Mouse (Mus musculus): ENCODE measurements around the gene Phldb1. TPM values are rescaled to one million over a fixed set of nuclear protein-coding genes. Genes with fewer than 3 reads are reported as not detected.

The Phldb1 gene
- total RNA-seq, 2 experiments from 2014 or later: 71.8 to 86.4 TPM

DNA sequence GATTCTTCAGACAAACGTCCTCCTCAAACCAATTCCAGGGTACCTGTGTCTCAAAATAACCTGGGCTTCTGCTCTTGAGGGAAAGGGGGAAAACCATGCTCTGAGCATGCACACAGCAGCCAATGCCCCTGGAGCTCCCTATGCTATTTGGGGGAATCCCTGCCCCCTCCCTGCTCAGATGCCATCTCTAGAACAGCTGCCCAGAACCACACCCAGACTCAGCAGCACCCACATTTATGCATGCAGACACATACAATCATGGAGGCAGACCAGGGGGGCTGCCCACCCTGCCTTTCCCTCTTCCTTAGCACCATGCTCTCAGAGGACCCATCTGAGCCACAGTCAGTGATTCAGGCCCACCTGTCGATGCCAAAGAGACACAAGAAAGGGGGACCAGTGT, 21.4 kb downstream of the Phldb1 start:
- H3K27ac ChIP-seq: no peak overlapping the region
- TF ChIP-seq CTCF (conservative IDR thresholded peaks at IDR 0.05): no peak
- no peak overlapping the region for H3K4me3 ChIP-seq
- no peak for DNase-seq (ENCODE audit: low spot score in 2 of 2)

DNA sequence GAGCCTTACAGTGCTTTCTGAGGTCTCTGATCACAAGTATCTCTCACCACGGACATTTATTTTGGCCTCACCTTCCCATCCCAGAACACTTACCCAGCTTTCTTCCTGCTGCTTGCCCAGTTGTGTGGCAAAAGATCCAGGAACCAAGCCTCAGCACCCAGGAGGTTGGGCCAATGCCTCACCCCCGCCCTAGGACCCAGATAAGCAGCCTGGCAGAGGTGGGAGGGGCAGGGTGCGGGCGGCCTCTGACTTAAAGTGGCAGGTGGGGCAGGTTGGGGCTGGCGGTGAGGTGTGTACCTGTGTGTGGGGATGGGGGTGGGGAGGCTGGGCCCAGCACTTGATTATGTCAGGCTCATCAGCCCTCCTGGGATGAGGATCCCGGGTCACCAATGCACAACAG, 21.9 kb downstream of the Phldb1 start:
- no peak for DNase-seq (ENCODE audit: low spot score in 2 of 2)
- no peak for TF ChIP-seq CTCF (conservative IDR thresholded peaks at IDR 0.05)
- Histone ChIP-seq H3K27ac (no peak overlapping the region), H3K4me3 (no peak overlapping the region)

DNA sequence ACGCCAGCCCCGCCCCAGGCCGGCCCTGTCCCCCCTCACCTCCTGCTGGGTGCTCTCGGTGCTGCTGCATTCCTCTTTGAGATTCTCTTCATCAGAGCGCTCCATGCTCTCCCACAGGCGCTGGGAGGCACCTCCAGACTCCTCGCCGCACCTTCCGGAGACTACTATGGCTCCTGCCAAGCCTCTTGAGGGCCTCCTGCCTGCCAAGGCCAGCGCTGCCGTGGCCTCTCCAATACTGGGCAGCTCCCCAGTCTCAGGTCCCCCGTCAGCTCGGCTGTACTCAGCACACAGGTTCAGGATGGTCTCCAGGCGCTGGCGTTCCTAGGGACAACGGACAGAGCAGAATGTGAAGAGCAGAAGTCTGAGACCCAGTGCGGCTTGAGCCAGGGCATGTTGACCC, 23.4 kb downstream of the Phldb1 start:
- Histone ChIP-seq H3K27ac (no peak overlapping the region), H3K4me3 (no peak overlapping the region)
- TF ChIP-seq CTCF (conservative IDR thresholded peaks at IDR 0.05): no peak
- DNase-seq (ENCODE audit: low spot score in 2 of 2): no peak

DNA sequence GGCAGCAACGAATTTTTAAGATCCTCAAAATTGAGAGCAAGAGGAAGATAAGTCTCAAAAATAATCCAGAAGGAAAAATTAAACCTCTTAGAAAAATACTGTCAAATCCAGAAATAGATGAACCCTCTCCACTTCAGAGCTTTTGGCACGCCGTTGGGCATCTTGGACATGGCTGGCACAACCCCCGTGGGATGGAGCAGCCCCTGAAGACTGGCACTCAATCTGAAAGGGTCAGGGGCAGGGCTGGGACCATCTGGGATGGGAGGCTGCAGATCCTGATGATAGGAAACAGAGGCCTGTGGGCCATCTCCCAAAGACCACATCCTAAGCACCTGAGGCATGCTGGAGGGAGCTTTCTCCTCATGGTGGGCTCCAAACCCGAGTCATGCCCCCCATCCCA, 24.8 kb downstream of the Phldb1 start:
- no peak overlapping the region for H3K27ac ChIP-seq
- H3K4me3 ChIP-seq: no peak overlapping the region
- DNase-seq (ENCODE audit: low spot score in 2 of 2): no peak
- TF ChIP-seq CTCF (conservative IDR thresholded peaks at IDR 0.05): no peak

DNA sequence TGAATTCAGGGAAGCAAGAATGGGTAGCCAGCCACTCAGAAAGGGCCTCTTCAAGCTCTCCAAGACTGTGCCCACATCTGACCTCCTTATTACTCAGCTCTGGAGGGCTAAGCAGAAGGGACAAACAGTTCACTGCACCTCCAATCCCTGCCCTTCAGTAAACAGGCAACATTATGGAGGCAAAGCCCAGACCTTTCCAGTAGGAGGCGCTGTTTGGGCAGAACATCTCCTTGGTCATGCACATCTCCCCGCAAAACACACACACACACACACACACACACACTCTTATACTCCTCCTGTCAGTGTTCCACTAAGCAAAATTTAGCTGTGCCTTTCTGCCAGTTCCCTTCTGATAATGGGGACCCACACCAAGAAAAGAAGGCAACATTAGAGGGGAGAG, 25.4 kb downstream of the Phldb1 start:
- no peak for DNase-seq (ENCODE audit: low spot score in 2 of 2)
- no peak overlapping the region for H3K4me3 ChIP-seq
- no peak overlapping the region for H3K27ac ChIP-seq
- peak; percentile 65 for TF ChIP-seq CTCF (conservative IDR thresholded peaks at IDR 0.05)

DNA sequence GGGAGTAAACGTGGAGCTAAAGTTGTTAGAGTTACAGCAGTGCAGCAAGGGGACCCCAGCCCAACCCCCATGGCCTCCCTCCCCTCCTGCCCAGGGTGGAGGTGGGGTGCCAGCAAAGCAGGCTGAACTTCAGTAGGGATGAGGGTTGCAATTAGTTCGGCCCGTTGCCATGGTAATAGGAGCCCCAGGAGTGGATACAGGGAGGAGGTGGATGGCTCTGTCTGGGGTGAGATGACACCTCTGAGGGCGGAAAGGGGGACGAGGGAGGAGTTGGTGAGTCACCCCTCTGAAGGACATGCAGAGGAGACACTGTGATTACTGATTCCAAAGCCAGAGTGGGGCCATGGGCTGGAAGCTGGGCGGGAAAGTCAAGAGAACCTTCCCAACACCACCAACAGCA, 26.1 kb downstream of the Phldb1 start:
- Histone ChIP-seq H3K27ac (no peak overlapping the region), H3K4me3 (no peak overlapping the region)
- no peak for TF ChIP-seq CTCF (conservative IDR thresholded peaks at IDR 0.05)
- no peak for DNase-seq (ENCODE audit: low spot score in 2 of 2)

DNA sequence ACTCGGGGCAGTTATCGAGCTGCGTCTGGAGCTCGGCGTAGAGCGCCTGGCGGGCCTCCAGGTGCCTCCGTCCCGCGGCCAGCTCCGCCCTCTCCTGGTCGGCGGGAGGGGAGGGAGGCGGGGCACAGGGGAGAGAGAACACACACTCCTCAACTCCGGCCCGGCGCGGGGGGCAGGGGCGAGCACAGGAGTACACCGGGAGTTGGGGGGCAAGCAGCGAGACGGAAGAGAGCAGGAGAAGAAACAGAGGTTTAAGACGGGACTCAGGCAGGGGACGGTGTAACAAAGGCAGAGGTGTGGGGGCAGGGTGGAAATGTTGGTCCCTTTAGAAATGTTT, 26.6 kb downstream of the Phldb1 start:
- DNase-seq (ENCODE audit: low spot score in 2 of 2): peak in 1 of 2 experiments; percentile 27
- peak; percentile 38 for TF ChIP-seq CTCF (conservative IDR thresholded peaks at IDR 0.05)
- peak overlapping the region; percentile 46 for H3K4me3 ChIP-seq

DNA sequence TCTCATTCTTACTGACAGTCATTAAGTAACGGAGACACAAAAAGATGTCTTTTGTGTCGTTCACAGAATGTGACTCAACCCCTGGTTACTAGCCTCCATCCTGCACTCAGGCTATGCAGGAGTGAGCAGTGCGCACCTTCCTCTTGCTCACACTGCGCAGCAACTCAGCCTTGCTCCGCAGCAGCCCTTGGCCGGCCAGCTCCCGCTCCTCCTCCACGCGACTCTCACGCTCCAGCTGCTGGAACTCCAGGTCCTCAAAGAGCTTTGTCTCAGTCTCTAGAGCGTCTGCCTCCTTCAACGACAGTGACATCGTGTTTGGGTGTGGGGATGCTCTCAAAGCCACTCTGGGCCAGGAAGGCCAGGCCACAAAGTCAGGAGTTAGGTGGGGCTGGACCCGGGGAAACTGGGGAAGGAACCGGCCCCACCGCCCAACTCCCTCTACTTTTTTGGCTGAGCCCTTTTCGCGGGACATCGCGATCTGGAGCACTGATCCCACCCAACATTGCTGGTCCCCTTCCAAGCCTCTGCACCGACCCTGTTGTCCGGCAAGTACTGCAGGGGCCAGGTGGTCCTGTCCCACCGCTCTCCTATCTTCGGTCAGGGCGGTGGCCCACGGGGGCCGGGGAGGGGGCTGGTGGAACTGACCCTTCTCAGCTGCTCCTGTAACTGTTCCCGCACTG, 27.1 kb downstream of the Phldb1 start:
- Histone ChIP-seq H3K4me3 (peak overlapping the region; percentile 46), H3K27ac (no peak overlapping the region)
- no peak for DNase-seq (ENCODE audit: low spot score in 2 of 2)
- no peak for TF ChIP-seq CTCF (conservative IDR thresholded peaks at IDR 0.05)

More for the DNA sequence above, 26.6 kb downstream of the Phldb1 start:
- H3K27ac ChIP-seq: no peak overlapping the region

DNA sequence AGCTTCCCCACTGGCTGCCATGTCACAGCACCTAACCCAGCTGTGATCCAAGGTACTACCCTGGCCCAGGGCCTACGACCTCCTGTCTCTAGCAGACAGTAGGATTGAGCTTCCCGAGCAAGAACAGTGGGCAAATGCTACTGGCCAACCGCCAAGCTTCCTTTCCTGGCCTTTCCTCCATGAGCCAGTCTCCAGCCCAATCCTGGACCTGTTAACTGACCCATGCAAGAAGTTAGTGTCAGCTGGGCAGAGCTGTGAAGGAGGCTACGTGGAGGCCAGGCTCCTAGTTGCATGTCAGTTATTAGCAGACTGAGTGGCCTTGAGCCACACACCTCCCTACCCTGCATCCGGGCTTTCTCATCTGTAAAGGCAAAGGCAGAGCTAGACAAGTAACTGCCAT, 35.3 kb downstream of the Phldb1 start:
- H3K27ac ChIP-seq: no peak overlapping the region
- no peak for TF ChIP-seq CTCF (conservative IDR thresholded peaks at IDR 0.05)
- no peak for DNase-seq (ENCODE audit: low spot score in 2 of 2)
- no peak overlapping the region for H3K4me3 ChIP-seq

DNA sequence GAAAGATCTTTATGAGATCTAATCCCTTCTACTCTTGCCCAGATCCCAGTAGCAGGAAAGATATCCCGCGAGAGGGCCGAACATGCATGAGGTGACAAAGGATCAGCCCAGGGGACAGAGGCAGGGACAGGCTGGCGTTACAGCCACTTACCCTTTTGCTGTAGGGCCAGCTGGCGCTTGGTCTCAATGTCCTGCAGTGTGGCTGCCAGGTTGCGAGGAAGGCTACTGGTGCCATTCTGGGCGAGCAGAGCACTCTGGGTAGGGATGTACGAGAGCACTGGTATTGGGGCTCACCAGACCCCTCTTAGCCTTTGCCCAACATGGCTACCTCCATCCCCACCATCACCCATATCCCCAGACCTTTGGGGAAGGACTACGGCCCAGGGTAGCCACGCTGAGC, 35.8 kb downstream of the Phldb1 start:
- H3K4me3 ChIP-seq: no peak overlapping the region
- TF ChIP-seq CTCF (conservative IDR thresholded peaks at IDR 0.05): no peak
- H3K27ac ChIP-seq: no peak overlapping the region
- no peak for DNase-seq (ENCODE audit: low spot score in 2 of 2)

DNA sequence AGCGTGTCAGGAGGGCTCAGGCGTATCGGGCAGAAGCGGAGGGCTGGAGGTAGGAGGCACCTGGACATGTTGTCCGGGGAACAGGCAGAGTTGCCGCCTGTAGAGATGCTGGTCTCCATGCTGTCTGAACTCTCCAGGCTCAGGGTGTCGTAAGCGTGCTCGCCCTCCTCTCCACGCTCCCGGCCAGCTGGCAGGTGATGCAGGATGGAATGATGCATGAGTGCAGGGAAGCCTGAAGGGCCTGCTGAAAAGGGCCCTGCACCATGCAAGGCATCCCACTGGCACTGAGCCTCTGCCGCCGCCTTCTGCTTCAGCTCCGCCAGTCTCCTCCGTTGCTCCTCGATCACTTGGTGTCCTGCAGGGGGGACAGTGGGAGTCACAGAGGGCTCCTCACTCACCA, 37.1 kb downstream of the Phldb1 start:
- DNase-seq (ENCODE audit: low spot score in 2 of 2): no peak
- no peak overlapping the region for H3K27ac ChIP-seq
- TF ChIP-seq CTCF (conservative IDR thresholded peaks at IDR 0.05): no peak
- no peak overlapping the region for H3K4me3 ChIP-seq

DNA sequence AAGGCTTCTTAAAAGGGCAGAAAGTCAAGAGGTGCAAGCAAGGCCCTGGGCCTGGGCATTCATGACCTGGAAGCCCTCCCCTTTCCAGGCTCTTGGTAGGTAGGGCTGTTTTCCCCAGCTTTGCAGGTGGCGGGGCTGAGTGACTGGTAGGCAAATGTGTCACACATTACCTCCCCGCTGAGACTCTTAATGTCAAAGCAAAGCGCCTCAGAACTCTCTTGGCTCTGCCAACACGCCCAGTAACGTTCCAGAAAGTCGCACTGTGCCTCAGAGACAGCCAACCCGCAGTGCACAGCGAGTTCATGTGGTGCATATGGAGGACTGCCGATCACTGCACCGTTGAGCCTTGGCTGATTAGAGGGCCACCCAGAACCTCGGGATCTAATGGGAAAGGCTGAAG, 41.9 kb downstream of the Phldb1 start:
- DNase-seq (ENCODE audit: low spot score in 2 of 2): no peak
- no peak overlapping the region for H3K4me3 ChIP-seq
- no peak overlapping the region; the same call in 1 of the 2 replicates for H3K27ac ChIP-seq
- no peak for TF ChIP-seq CTCF (conservative IDR thresholded peaks at IDR 0.05)

DNA sequence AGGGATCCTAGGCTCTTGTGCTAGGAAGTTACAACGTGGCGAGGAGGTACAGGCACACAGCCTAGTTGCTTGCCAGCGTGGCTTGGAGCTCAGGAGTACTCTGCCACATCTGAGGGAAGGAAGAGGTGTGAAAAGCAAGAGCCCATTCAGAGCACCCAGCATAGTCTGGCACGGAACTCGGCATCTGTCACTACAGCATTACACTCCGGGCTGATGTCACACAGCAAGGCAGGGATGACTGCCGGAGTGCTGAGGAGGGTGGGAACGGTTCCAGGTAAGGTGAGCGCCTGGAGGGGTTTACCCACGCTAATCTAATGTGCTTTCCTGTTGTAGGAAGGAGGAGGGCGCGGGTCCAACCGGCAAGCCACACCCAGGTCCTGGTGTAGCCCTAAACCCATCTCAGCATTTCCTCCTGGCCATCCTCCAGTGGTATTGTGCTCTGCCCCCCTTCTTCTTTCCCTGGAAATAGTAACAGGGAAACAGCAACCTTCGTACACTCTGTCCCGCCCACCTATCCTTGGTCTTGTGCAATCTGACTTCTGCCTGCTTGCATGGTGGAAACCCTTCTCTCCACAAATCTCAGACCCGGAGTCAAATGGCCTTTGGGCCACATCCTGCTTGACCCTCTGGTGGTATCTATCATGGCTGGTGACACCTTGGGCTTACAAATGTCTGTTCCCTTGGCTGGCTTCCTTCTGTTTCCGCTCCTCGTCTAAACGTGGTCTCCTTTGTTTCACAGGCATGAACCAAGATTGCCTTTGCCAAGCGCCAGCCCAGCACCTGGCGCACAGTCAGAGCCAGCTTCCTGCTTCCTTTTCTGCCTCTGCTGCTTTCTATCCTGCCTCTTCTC, 43.1 kb downstream of the Phldb1 start:
- no peak overlapping the region; the same call in 1 of the 2 replicates for H3K4me3 ChIP-seq
- no peak for TF ChIP-seq CTCF (conservative IDR thresholded peaks at IDR 0.05)
- H3K27ac ChIP-seq: peak overlapping the region; percentile 64
- peak; percentile 42 to 71 for DNase-seq (ENCODE audit: low spot score in 2 of 2)

DNA sequence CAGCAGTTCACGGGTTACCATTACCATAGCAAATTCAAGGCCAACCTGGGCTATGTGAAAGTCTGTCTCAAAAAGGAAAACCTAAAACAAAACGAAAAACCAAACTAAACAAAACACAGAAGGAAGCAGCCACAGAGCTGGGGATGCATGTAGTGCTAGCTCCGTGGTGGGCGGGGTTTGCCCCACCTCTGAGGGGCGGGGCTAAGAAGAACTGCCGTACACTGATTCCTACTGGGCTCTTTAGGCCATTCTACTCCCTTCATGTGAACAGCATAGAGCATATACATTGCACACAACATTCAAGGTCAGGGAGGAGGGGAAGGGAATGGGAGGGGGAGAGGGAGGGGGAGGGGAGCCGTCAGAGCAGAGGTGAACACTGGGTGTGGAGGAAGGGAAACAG, 44.4 kb downstream of the Phldb1 start:
- H3K4me3 ChIP-seq: no peak overlapping the region
- no peak for TF ChIP-seq CTCF (conservative IDR thresholded peaks at IDR 0.05)
- no peak for DNase-seq (ENCODE audit: low spot score in 2 of 2)
- H3K27ac ChIP-seq: no peak overlapping the region

Data from layer of hippocampus, adult 2 months (tissue).